ENCODE assay signal across 9 mouse cellular contexts in genomic region chr11:61349337-61349736, GRCm38 (mm10). TPM values are rescaled to one million over a fixed set of nuclear protein-coding genes. Genes with fewer than 3 reads are reported as not detected.
DNase-seq lines count a peak whose midpoint lies in the region; ATAC-seq and TF ChIP-seq lines count a peak whose summit lies in the region.
"Had no signal": no experiment of that assay in that cellular context is flagged by ENCODE, and none has a peak within 500 bp of the region (broad histone marks: within the 10 kb centered on the region; RNA-seq: fewer than 3 reads in every experiment).

No protein-coding gene starts in this region.

- no peaks in the 10 kb centered on the region; the same call in 1 of the 2 replicates for H3K36me3 ChIP-seq in heart, embryonic 11.5 days (ENCODE audit: control insufficient read depth, insufficient read depth, low read length)
- H3K36me3 ChIP-seq in intestine, postnatal 0 days (ENCODE audit: control insufficient read depth, insufficient read depth) = no peaks in the 10 kb centered on the region
- H3K36me3 ChIP-seq in testis, adult 2 months (ENCODE audit: control insufficient read depth, insufficient read depth, low read length) = no peaks in the 10 kb centered on the region
- H3K36me3 ChIP-seq: neural tube, embryonic 13.5 days had no signal

- WGBS in heart, embryonic 11.5 days (ENCODE audit: insufficient replicate concordance) = 8% methylated on average over 8 of the region's 8 CpGs
- WGBS in intestine, postnatal 0 days = 4% methylated on average over 8 of the region's 8 CpGs

- H3K27ac ChIP-seq in heart, embryonic 11.5 days (ENCODE audit: low read depth, low read length) = no peak overlapping the region
- no peak overlapping the region for H3K27ac ChIP-seq in embryonic fibroblast, embryonic 13.5 days (ENCODE audit: insufficient read depth, low read length)
- no peak overlapping the region for H3K27ac ChIP-seq in intestine, postnatal 0 days (ENCODE audit: low read depth, low read length)
- no peak overlapping the region for H3K27ac ChIP-seq in testis, adult 2 months (ENCODE audit: control insufficient read depth, insufficient read depth, low read depth, low read length)
- H3K27ac ChIP-seq: neural tube, embryonic 13.5 days had no signal

- H3K4me3 ChIP-seq in heart, embryonic 11.5 days (ENCODE audit: low read depth, low read length) = no peak overlapping the region
- no peak overlapping the region for H3K4me3 ChIP-seq in embryonic fibroblast, embryonic 13.5 days (ENCODE audit: insufficient read depth, low read length)
- H3K4me3 ChIP-seq in intestine, postnatal 0 days (ENCODE audit: low read depth, low read length) = no peak overlapping the region
- H3K4me3 ChIP-seq in testis, adult 2 months (ENCODE audit: control insufficient read depth, low read depth, low read length) = no peak overlapping the region
- H3K4me3 ChIP-seq: neural tube, embryonic 13.5 days had no signal

- intact Hi-C loops in left cerebral cortex, postnatal 36 days (cut with DNase I) = loop anchor here (5.0 kb wide), 1 partner anchor 58 kb away; no protein-coding TSS in a partner anchor

- peak; percentile 70; the same call in 1 of the 2 replicates for TF ChIP-seq CTCF in embryonic fibroblast, embryonic 13.5 days (IDR thresholded peaks at IDR 0.05; ENCODE audit: borderline replicate concordance, insufficient read depth, low read length)
- TF ChIP-seq CTCF in intestine, postnatal 0 days (IDR thresholded peaks at IDR 0.05; ENCODE audit: low read depth) = peak; percentile 97
- TF ChIP-seq CTCF in testis, adult 2 months (IDR thresholded peaks at IDR 0.05; ENCODE audit: control insufficient read depth, insufficient read depth, insufficient replicate concordance, low read depth, low read length) = peak; percentile 75; the same call in 1 of the 2 replicates

- H3K9me3 ChIP-seq in heart, embryonic 11.5 days (replicated peaks; ENCODE audit: control insufficient read depth, low read length) = no peaks in the 10 kb centered on the region
- no peaks in the 10 kb centered on the region for H3K9me3 ChIP-seq in intestine, postnatal 0 days (ENCODE audit: control insufficient read depth)
- H3K9me3 ChIP-seq: neural tube, embryonic 13.5 days had no signal

- H3K4me2 ChIP-seq in heart, embryonic 11.5 days = no peak overlapping the region
- no peak overlapping the region for H3K4me2 ChIP-seq in intestine, postnatal 0 days (replicated peaks; ENCODE audit: low read depth)
- H3K4me2 ChIP-seq: neural tube, embryonic 13.5 days had no signal

- peaks cover 7% of the 10 kb centered on the region; the same call in 1 of the 2 replicates for H3K27me3 ChIP-seq in heart, embryonic 11.5 days (ENCODE audit: control insufficient read depth, insufficient read depth, low read length)
- 0 out of 2 replicates have a peak, but pooled peaks cover 4% of the 10 kb centered on the region for H3K27me3 ChIP-seq in intestine, postnatal 0 days (replicated peaks; ENCODE audit: control insufficient read depth, insufficient read depth, low read length)
- no peaks in the 10 kb centered on the region for H3K27me3 ChIP-seq in testis, adult 2 months (ENCODE audit: control insufficient read depth, insufficient read depth, low read length)

- DNase-seq in heart, adult 11 months = peak; percentile 95
- peak; percentile 84 for DNase-seq in adrenal gland, postnatal 14 days
- DNase-seq in left cerebral cortex, postnatal 36 days (ENCODE audit: low spot score in 2 of 2) = peak; percentile 10 to 13

- H3K4me1 ChIP-seq in heart, embryonic 11.5 days (ENCODE audit: control insufficient read depth, insufficient read depth, low read length) = no peaks in the 10 kb centered on the region
- H3K4me1 ChIP-seq in embryonic fibroblast, embryonic 13.5 days (ENCODE audit: control insufficient read depth, insufficient read depth, low read length) = no peaks in the 10 kb centered on the region
- no peaks in the 10 kb centered on the region for H3K4me1 ChIP-seq in intestine, postnatal 0 days (replicated peaks; ENCODE audit: control insufficient read depth, insufficient read depth, low read length)
- no peaks in the 10 kb centered on the region for H3K4me1 ChIP-seq in testis, adult 2 months (ENCODE audit: control insufficient read depth, insufficient read depth, low read length)
- H3K4me1 ChIP-seq: neural tube, embryonic 13.5 days had no signal

- ATAC-seq in heart, embryonic 11.5 days (replicated peaks; ENCODE audit: insufficient number of reproducible peaks, low FRiP score, low TSS enrichment) = no peak
- ATAC-seq in intestine, postnatal 0 days = peak; percentile 55
- ATAC-seq in neutrophil, adult 5-6 weeks (ENCODE audit: extremely low read depth, insufficient number of reproducible peaks, low FRiP score, poor library complexity, severe bottlenecking) = peak; percentile 68; the same call in 1 of the 2 replicates

- no peak for TF ChIP-seq POLR2A in embryonic fibroblast, embryonic 13.5 days (IDR thresholded peaks at IDR 0.05; ENCODE audit: low read depth, low read length)
- TF ChIP-seq POLR2A in testis, adult 2 months (IDR thresholded peaks at IDR 0.05; ENCODE audit: control insufficient read depth, low read depth, low read length) = no peak

- H3K9ac ChIP-seq in heart, embryonic 11.5 days (ENCODE audit: low read depth, low read length) = no peak overlapping the region
- H3K9ac ChIP-seq in intestine, postnatal 0 days (ENCODE audit: low read depth, low read length) = no peak overlapping the region
- H3K9ac ChIP-seq: neural tube, embryonic 13.5 days had no signal

RNA-seq across cellular contexts. Expression of gene Slc47a2, which starts 6.7 kb away (rescaled TPM):
- 0.19 TPM in 1 of 2 replicates, not detected in the other for polyA plus RNA-seq in heart, embryonic 11.5 days (2014; fragmentation: Nextera tagmentation; extraction: Ambion mirVana)
- not detected in 2 replicates for total RNA-seq in adrenal gland, postnatal 14 days (2021)
- not detected in 2 replicates for polyA plus RNA-seq in embryonic fibroblast, embryonic 13.5 days (2011; ENCODE audit: insufficient read length, low read depth, missing spikeins)
- not detected in 2 replicates for polyA plus RNA-seq in intestine, postnatal 0 days (2015; fragmentation: Nextera tagmentation; extraction: Ambion mirVana)
- total RNA-seq in left cerebral cortex, postnatal 36 days (2021) = not detected
- not detected in 2 replicates for total RNA-seq in neutrophil, adult 5-6 weeks (2017)
- 69.1 and 87.1 TPM in 2 replicates for polyA plus RNA-seq in testis, adult 2 months (2012; rRNA removed)
- polyA plus RNA-seq: neural tube, embryonic 13.5 days had no signal

RNA-seq across cellular contexts. Expression of gene Slc47a1, which starts 28.8 kb away (rescaled TPM):
- polyA plus RNA-seq in heart, embryonic 11.5 days (2014; fragmentation: Nextera tagmentation; extraction: Ambion mirVana) = 20.2 and 23.7 TPM in 2 replicates
- total RNA-seq in adrenal gland, postnatal 14 days (2021) = 1.7 and 6.8 TPM in 2 replicates
- not detected in 2 replicates for polyA plus RNA-seq in embryonic fibroblast, embryonic 13.5 days (2011; ENCODE audit: insufficient read length, low read depth, missing spikeins)
- polyA plus RNA-seq in intestine, postnatal 0 days (2015; fragmentation: Nextera tagmentation; extraction: Ambion mirVana) = 8.0 and 9.8 TPM in 2 replicates
- total RNA-seq in left cerebral cortex, postnatal 36 days (2021) = 1 to 10 TPM in 1 of 2 experiments, under 1 TPM in 1; 0.99 to 1.9 TPM
- total RNA-seq in neutrophil, adult 5-6 weeks (2017) = not detected in 2 replicates
- polyA plus RNA-seq in testis, adult 2 months (2012; rRNA removed) = 0.82 and 1.4 TPM in 2 replicates
- polyA plus RNA-seq: neural tube, embryonic 13.5 days had no signal

Comparison
In these comparisons a context has a peak if more than half of its experiments do, and no peak if none do; other contexts are left out.
1. DNase-seq: peak in every context shown above with its lines; median percentile 95 in heart, adult 11 months; 84 in adrenal gland, postnatal 14 days; 12 in left cerebral cortex, postnatal 36 days.
2. RNA of gene Slc47a2, which starts 6.7 kb away (polyA plus RNA-seq): 69.1 to 87.1 TPM in testis, adult 2 months; 0.19 TPM in heart, embryonic 11.5 days, not detected in embryonic fibroblast, embryonic 13.5 days and not detected in intestine, postnatal 0 days; every median in the first group is over 10 times any median in the second.
3. Peak in every context shown above with its lines, with median percentiles within 50 percentile points of each other: CTCF ChIP-seq.